Mouse (Mus musculus) kidney, embryonic 14.5 days (tissue): Measurements from ENCODE around the gene Prr3. TPM values are rescaled to one million over a fixed set of nuclear protein-coding genes. Genes with fewer than 3 reads are reported as not detected.
A peak's percentile ranks its signal among the peaks of the same experiment; 100 is the strongest.
"Not testable (repeated sequence)": the region's sequence is repeated elsewhere in the genome, so short reads cannot be mapped to it uniquely, and the experiment has no call there.

Experiments
- ATAC-seq: fragments of 200-750 bp; cut with Nextera tagmentation; 2 replicates; pipeline ENCODE4 v1.8.0; 2017; ENCODE audit warnings: moderate number of reproducible peaks, mild to moderate bottlenecking, moderate TSS enrichment, moderate library complexity; ENCODE audit not compliant: low FRiP score, low TSS enrichment
- H3K27ac ChIP-seq: fragments of 300-500 bp; sonication (generic); 2 replicates; pipeline ENCODE4 v1.5.1; 2014; ENCODE audit warnings: low read depth, mild to moderate bottlenecking, low read length, moderate library complexity, mixed read lengths
- H3K27me3 ChIP-seq: fragments of 300-500 bp; sonication (generic); 2 replicates; pipeline ENCODE4 v1.6.1; 2014; ENCODE audit warnings: mild to moderate bottlenecking, low read length; ENCODE audit not compliant: control insufficient read depth, insufficient read depth
- H3K36me3 ChIP-seq: fragments of 300-500 bp; sonication (generic); 2 replicates; pipeline ENCODE4 v1.6.1; 2014; ENCODE audit warnings: low read length, mixed read lengths; ENCODE audit not compliant: control insufficient read depth, insufficient read depth
- H3K4me1 ChIP-seq: fragments of 300-500 bp; sonication (generic); 2 replicates; pipeline ENCODE4 v1.6.1; 2014; ENCODE audit warnings: low read length, mixed read lengths; ENCODE audit not compliant: control insufficient read depth, insufficient read depth
- H3K4me2 ChIP-seq: fragments of 300-500 bp; sonication (generic); replicated peaks from 2 replicates; pipeline ENCODE4 v1.6.1; 2014; ENCODE audit warnings: low read depth, mild to moderate bottlenecking, low read length
- H3K4me3 ChIP-seq: fragments of 300-500 bp; sonication (generic); 2 replicates; pipeline ENCODE4 v1.5.1; 2014; ENCODE audit warnings: mild to moderate bottlenecking, low read length
- H3K9ac ChIP-seq: fragments of 300-500 bp; sonication (generic); 2 replicates; pipeline ENCODE4 v1.6.1; 2014; ENCODE audit warnings: low read depth, mild to moderate bottlenecking, low read length, moderate library complexity
- H3K9me3 ChIP-seq: fragments of 300-500 bp; sonication (generic); 2 replicates; pipeline ENCODE4 v1.6.1; 2016; ENCODE audit warnings: low read length; ENCODE audit not compliant: control insufficient read depth
- WGBS: fragments of 180-500 bp; shearing (Covaris S2); extraction: QIAGEN DNeasy Blood & Tissue Kit; methylation state at CpG from one replicate; pipeline ENCODE4 v1.1.7; 2014; 5-methylcytosine and 5-hydroxymethylcytosine counted together
- polyA plus RNA-seq: library from polyadenylated mRNA; unstranded; fragments of >200 nt; fragmentation: Nextera tagmentation; extraction: Ambion mirVana; gene quantifications from 2 replicates; pipeline ENCODE4 v1.2.1, GENCODE M21; 2014

Gene Prr3
- polyA plus RNA-seq, 1 experiment from 2014 or later = 40.1 TPM

DNA sequence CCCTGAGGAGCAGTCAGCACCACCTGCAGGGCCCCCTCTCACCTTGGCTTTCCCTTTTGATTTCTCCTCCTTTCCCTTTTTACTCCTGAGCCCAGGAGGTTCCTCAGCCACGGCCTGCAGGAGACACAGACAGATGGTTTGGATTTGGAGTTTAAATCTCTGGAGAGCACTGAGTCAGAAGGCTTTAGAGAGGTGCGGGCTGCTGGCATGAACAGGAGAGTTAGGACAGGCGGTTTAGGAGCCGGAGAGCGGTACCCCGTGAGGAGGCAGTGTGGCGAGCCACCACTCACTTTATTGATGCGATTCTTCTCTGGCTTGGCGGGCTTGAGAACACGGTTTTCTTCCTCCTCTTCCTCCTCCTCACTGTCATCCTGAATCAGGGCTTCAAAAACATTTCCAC is 16.8 kb downstream of the Prr3 start:
- Histone ChIP-seq H3K9ac (no peak overlapping the region), H3K9me3 (no peaks in the 10 kb centered on the region), H3K4me1 (no peaks in the 10 kb centered on the region), H3K27ac (no peak overlapping the region), H3K27me3 (no peaks in the 10 kb centered on the region), H3K36me3 (peaks cover 71% of the 10 kb centered on the region), H3K4me2 (no peak overlapping the region), H3K4me3 (no peak overlapping the region)
- no peak for ATAC-seq
- 88% methylated on average over 10 of the region's 10 CpGs for WGBS

- no peak overlapping the region for H3K4me2 ChIP-seq
- H3K9ac ChIP-seq = no peak overlapping the region
- WGBS = over 99% methylated on average over 15 of the region's 15 CpGs
- H3K27me3 ChIP-seq = no peaks in the 10 kb centered on the region
- peaks cover 80% of the 10 kb centered on the region for H3K36me3 ChIP-seq
- no peak for ATAC-seq
- no peaks in the 10 kb centered on the region for H3K4me1 ChIP-seq
- no peaks in the 10 kb centered on the region for H3K9me3 ChIP-seq
- H3K27ac ChIP-seq = no peak overlapping the region
- H3K4me3 ChIP-seq = no peak overlapping the region
Measured at GRCm38 (mm10) chr17:35958533-35959223, 21.4 kb downstream of the Prr3 start.

- Histone ChIP-seq H3K27me3 (no peaks in the 10 kb centered on the region), H3K9ac (no peak overlapping the region)
- ATAC-seq = no peak
Measured at GRCm38 (mm10) chr17:35954665-35955064, 25.4 kb downstream of the Prr3 start.

GRCm38 (mm10) chr17:35952559-35952958 is 27.5 kb downstream of the Prr3 start:
- not testable (repeated sequence) for H3K9me3 ChIP-seq, H3K4me3 ChIP-seq, H3K4me1 ChIP-seq, H3K27ac ChIP-seq, H3K9ac ChIP-seq, H3K4me2 ChIP-seq, ATAC-seq, H3K27me3 ChIP-seq
- 88% methylated on average over 2 of the region's 3 CpGs for WGBS
- peaks cover 20% of the 10 kb centered on the region for H3K36me3 ChIP-seq

More at GRCm38 (mm10) chr17:35954665-35955064, 25.4 kb downstream of the Prr3 start:
- Histone ChIP-seq H3K36me3 (peaks cover 41% of the 10 kb centered on the region), H3K4me3 (no peak overlapping the region), H3K4me2 (no peak overlapping the region), H3K27ac (no peak overlapping the region), H3K4me1 (no peaks in the 10 kb centered on the region), H3K9me3 (no peaks in the 10 kb centered on the region)
- 81% methylated on average over 8 of the region's 8 CpGs for WGBS

GRCm38 (mm10) chr17:35950946-35951345 is 29.1 kb downstream of the Prr3 start:
- H3K4me3 ChIP-seq, H3K27ac ChIP-seq, H3K9me3 ChIP-seq, H3K4me2 ChIP-seq, H3K4me1 ChIP-seq, H3K27me3 ChIP-seq, H3K9ac ChIP-seq, ATAC-seq, H3K36me3 ChIP-seq: not testable (repeated sequence)

GRCm38 (mm10) chr17:35939941-35940340 is 40.1 kb downstream of the Prr3 start:
- H3K4me1 ChIP-seq = no peaks in the 10 kb centered on the region
- no peaks in the 10 kb centered on the region for H3K36me3 ChIP-seq
- no peaks in the 10 kb centered on the region for H3K9me3 ChIP-seq
- no peaks in the 10 kb centered on the region for H3K27me3 ChIP-seq
- H3K27ac ChIP-seq = no peak overlapping the region
- 67% methylated on average over 1 of the region's 1 CpGs for WGBS
- H3K9ac ChIP-seq = no peak overlapping the region
- H3K4me2 ChIP-seq = no peak overlapping the region
- ATAC-seq = no peak
- H3K4me3 ChIP-seq = no peak overlapping the region

DNA sequence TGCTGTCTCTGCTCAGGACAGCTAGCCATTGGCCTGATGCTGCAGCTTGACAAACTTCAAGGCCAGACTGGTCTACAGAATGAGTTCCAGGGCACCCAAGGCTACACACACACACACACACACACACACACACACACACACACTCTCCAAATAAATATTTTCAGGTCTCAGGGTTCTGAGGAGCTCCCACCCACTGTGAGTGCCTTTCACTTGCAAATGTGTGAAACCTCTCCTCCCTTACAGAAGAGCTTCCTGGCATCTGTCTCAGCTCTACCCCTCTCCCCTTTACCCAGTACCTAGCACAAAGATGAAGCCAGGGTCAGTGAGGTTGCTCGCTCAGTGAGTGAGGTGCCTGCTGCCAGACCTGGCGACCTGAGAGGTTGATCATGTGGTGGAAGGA is 40.9 kb downstream of the Prr3 start:
- WGBS = 66% methylated on average over 2 of the region's 2 CpGs
- no peak for ATAC-seq
- H3K4me1 ChIP-seq = no peaks in the 10 kb centered on the region
- no peaks in the 10 kb centered on the region for H3K36me3 ChIP-seq
- no peak overlapping the region for H3K27ac ChIP-seq
- no peak overlapping the region for H3K4me3 ChIP-seq
- H3K9ac ChIP-seq = no peak overlapping the region
- no peak overlapping the region for H3K4me2 ChIP-seq
- no peaks in the 10 kb centered on the region for H3K9me3 ChIP-seq
- H3K27me3 ChIP-seq = no peaks in the 10 kb centered on the region

DNA sequence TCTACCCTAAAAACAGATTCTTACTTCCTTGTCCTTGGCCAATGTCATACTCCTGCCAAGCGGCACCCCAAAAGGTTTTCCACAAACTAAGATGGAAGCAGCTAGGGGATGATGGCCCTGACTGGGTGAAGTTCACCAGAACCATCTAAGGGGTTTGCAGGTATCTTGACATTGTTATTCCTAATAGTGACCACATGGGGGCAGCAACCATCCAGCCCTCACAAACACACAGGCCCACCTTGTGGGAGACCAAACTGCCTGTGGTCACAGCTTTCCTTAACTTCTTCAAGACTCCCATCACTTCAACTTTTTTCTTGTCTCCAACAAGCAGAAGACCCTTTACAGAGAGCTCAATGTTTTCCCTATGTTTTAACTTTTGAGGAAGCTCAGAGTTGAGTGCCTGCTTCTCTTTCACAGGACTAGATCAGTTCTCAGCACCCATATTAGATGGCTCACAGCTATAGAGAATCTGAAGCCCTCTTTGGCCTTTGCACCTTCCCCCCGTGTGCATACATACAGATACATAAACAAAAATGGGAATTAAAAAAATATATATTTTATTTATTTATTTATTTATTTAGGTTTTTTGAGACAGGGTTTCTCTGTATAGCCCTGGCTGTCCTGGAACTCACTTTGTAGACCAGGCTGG is 42.2 kb downstream of the Prr3 start:
- Histone ChIP-seq H3K27me3 (no peaks in the 10 kb centered on the region), H3K27ac (no peak overlapping the region), H3K4me3 (no peak overlapping the region), H3K36me3 (no peaks in the 10 kb centered on the region), H3K9me3 (no peaks in the 10 kb centered on the region), H3K4me1 (no peaks in the 10 kb centered on the region), H3K4me2 (no peak overlapping the region), H3K9ac (no peak overlapping the region)
- 43% methylated on average over 2 of the region's 2 CpGs for WGBS
- peak; percentile 75; the same call in 1 of the 2 replicates for ATAC-seq

GRCm38 (mm10) chr17:35935763-35936162 is 44.3 kb downstream of the Prr3 start:
- not testable (repeated sequence) for H3K4me1 ChIP-seq, H3K4me2 ChIP-seq, ATAC-seq, H3K27me3 ChIP-seq, H3K9me3 ChIP-seq, H3K4me3 ChIP-seq, H3K9ac ChIP-seq, H3K27ac ChIP-seq, H3K36me3 ChIP-seq
- 86% methylated on average over 14 of the region's 14 CpGs for WGBS
